Mouse (Mus musculus) embryo, embryonic 10.5 days (tissue): ENCODE measurements at regions not wholly inside any gene's neighbourhood (a gene's known extent, or its start where the extent isn't known, plus 50 kb on each side); places are given as distances from the start of the nearest gene placed in this dataset.

Experiments used
- DNase-seq: peaks from one replicate; pipeline ENCODE4 v3.0.0-alpha.2; 2015; ENCODE audit warnings: low spot score

GRCm38 (mm10) chr13:82187196-82187595 lies 404.3 kb downstream of the Cetn3 start:
- no peak for DNase-seq

DNA sequence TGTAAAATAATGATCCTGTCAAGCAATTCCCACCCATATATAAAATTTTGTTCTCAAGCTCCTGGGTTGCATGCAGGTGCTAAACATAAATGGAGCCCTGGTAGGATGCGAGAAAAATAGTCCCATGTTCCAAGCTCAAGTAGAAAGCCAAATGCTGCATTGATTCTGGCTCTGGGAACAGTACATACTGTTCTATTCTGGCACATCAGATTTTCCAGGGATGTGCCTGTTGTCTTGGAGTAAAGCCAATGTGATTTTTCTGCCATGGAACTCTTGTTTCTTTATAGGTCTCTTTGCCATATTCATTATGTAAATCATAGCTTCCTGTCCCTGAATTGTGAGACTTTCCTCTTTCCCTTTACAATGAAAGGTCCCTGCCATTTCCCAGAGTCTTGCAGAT lies 417.9 kb downstream of the Cetn3 start:
- DNase-seq: no peak

DNA sequence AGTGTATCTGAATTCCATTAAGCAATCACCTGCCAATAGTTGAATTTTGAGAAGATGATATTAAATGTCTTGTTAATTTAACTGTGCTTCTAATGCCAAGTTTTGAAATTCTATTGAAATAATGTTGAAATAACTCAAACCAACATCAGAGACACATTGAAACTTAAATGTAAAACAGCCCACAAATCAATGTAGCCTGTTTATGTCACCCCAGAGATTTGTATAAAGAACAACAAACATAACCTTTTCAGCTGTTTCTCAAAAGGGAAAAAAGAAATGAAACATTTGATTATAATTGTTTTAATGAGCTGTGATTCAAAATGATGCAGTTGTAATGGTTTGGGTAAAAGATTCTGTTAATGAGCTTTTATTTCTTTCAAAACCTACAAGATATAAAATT lies 442.6 kb downstream of the Cetn3 start:
- no peak for DNase-seq

DNA sequence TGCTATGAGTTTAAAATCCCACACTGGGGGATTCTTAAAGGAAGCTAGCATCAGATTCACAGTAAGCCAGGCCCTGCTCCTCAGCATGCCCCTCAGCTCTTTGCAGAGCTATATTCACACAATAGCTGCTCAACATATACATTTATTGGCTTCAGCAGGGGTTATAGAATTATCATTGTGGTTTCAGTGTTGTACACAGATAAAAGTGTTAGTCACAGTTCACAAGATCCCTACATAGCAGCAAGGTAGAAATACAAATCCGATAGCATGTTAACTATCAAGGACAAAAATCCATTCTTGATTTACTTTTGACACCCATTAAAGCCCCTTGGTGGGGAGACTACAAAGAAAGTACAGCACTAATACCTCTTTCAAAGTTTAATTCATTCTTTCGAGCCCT lies 451.0 kb downstream of the Cetn3 start:
- no peak for DNase-seq

DNA sequence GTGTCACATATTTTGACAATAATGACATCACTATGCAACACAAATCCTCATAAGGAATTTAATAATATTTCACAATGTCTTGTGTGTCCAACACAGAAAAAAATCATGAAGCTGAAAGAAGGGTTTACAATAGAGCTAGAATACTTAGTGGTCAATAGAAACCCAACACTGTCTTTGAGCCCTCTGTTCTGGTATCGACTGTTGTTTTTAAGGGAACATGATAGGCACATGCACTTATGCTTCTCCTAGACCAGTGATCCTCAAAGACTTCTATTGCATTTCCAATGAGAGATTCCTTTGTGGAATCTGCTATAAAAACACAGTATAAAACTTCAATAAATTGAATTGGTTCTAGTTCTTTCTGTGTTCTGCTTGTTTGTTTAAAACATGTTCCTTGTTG lies 463.4 kb downstream of the Cetn3 start:
- no peak for DNase-seq

DNA sequence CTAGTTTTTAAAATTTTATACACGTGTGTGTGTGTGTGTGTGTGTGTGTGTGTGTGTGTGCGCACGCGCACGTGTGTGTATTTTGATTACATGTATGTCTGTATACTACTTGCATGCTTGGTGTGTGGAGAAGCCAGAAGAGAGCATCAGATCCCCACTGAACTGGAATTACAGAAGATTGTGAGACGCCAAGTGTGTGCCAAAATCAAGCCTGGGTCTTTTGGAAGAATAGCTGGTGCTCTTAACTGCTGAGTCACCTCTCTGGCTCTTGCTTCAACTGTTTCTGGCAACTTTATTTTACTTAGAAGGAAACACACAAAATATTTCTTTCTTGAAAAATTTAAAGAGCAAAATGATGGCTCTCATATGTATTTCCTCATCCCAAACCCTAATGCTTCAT lies 467.5 kb downstream of the Cetn3 start:
- no peak for DNase-seq

GRCm38 (mm10) chr13:82258491-82258935 lies 475.6 kb downstream of the Cetn3 start:
- DNase-seq: peak; percentile 15

DNA sequence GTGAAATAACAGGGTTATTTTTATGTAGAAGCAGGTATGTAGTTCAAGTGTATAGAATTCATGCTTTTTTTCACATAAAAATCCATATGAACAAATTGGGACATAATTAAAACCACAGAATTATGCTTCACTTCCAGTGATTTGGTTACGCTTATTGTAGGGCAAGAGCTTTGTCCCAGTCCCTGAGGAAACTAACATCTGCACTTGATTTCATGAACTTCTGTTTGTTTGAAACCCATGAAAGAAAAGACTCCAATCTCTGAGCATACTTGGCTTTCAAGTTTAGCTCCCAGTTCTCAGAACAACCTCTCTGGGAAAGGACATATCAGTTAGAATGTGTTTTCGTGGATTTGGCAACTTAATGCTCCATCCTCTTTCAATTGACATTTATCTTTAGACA lies 481.4 kb downstream of the Cetn3 start:
- DNase-seq: peak; percentile 13

DNA sequence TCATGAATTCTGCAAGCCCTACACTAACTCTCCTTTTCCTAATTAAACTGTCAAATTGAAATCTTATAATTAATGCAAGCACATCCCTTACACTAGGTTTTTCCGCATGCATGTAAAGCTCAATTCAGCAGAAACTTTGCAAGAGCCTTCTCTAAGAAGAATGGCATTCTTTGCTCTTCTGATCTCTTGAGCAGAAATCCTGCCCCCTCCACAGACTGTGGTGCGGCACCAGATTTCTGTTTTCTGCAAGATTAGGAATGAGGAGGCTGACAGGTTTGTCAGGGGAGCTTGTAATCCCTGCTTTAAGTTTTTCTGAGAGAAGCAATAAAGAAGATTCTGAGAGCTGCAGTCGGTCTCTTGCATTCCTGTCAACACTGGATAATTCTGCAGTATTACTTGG lies 482.3 kb downstream of the Cetn3 start:
- no peak for DNase-seq

GRCm38 (mm10) chr13:82265736-82266135 lies 482.9 kb downstream of the Cetn3 start:
- no peak for DNase-seq

GRCm38 (mm10) chr13:82274733-82275132 lies 491.9 kb downstream of the Cetn3 start:
- no peak for DNase-seq

GRCm38 (mm10) chr13:82276001-82276400 lies 493.1 kb downstream of the Cetn3 start:
- no peak for DNase-seq

DNA sequence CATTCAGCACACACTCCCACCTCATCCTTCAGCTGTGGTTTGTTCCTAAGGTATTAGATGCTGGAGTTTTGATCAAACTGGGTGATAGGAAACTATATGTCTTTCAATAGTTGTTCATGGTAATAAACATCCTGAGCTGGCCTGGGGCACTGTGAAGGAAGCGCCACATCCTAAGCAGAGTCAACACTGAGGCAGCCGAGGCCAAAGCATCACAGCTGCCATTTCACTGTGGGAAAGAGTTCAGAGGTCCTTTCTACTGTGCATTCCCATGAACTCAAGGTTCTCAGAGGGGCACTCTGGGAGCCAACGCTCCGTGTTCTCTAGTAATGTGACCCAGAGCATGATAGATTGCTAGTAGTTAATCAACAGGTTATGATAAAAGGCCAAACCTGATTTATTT lies 497.9 kb downstream of the Cetn3 start:
- peak; percentile 30 for DNase-seq

- no peak for DNase-seq
Measured at GRCm38 (mm10) chr13:82295834-82296233, 513.0 kb downstream of the Cetn3 start.

GRCm38 (mm10) chr13:82304227-82304626 lies 521.4 kb downstream of the Cetn3 start:
- DNase-seq: no peak

- DNase-seq: peak; percentile 3
Measured at GRCm38 (mm10) chr13:82305076-82305475, 522.2 kb downstream of the Cetn3 start.

DNA sequence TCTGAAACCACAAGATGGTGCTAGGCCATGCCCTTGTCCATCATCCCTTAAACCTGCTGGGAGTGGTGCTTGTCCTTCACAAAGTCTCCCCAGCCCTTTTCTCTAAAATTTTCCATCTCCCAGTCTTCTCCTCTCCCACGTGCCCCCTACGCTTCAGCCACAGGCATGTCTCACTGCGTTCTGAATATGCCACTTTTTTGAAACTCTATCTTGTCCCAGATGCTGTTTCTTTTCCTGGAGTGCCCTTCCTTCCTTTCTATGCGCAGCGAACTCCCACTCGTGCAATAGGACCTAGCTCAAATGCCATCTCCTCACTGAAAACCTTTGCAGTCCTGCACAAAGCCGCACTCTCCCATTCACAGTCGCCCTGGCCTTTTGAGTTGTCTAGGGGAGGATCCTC lies 525.5 kb downstream of the Cetn3 start:
- DNase-seq: no peak

GRCm38 (mm10) chr13:82316573-82317202 lies 533.8 kb downstream of the Cetn3 start:
- no peak for DNase-seq

- DNase-seq: no peak
Measured at GRCm38 (mm10) chr13:82317203-82317580, 534.3 kb downstream of the Cetn3 start.

GRCm38 (mm10) chr13:82318395-82318794 lies 535.5 kb downstream of the Cetn3 start:
- DNase-seq: no peak

DNA sequence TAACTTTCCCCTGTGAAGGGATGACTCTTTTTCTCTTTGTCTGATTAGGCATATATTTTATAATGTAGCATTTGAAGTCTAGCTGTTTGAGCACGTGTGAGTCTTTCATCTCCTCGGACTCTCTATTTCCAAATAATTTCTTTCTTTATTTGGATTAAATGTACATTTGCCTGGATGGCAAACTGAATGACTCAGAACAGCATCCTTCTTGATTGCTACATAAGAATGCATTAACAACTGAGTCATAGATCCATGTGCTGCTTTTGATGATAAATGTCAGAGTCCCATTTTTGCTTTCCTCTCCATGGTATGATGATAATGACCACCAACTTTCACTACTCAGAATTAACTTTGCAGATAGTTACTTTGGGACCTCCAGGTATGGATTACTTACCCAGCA lies 571.5 kb downstream of the Cetn3 start:
- DNase-seq: no peak

DNA sequence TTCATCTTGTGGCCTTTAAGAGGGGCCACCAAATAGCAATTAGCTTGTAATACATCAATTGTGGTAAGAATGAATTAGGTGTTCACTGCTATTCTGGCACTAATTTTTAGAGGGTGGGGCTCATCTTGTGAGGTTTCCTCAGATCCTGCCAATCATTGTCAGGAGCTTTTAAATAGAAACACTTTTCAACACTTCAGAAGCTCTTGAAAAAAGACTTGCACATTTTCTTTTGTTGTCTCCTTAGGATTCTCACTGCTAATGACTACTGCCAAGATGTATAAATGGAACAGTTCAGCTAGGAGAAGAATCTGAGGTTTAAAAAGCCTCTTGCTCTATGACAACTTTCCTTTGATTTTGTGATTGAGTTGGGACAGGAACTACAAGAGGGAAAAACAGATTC lies 572.4 kb downstream of the Cetn3 start:
- DNase-seq: no peak

- DNase-seq: no peak
Measured at GRCm38 (mm10) chr13:82359442-82359841, 576.6 kb downstream of the Cetn3 start.

GRCm38 (mm10) chr13:82360711-82361110 lies 577.8 kb downstream of the Cetn3 start:
- DNase-seq: no peak

- DNase-seq: no peak
Measured at GRCm38 (mm10) chr13:82361379-82361778, 578.5 kb downstream of the Cetn3 start.
